Mouse (Mus musculus): Measurements from ENCODE around the gene Vwa8. TPM values are rescaled to one million over a fixed set of nuclear protein-coding genes. Genes with fewer than 3 reads are reported as not detected.

Vwa8 gene
- total and polyA plus RNA-seq, 3 experiments: 4.5 to 35.4 (median 18.5) TPM

DNA sequence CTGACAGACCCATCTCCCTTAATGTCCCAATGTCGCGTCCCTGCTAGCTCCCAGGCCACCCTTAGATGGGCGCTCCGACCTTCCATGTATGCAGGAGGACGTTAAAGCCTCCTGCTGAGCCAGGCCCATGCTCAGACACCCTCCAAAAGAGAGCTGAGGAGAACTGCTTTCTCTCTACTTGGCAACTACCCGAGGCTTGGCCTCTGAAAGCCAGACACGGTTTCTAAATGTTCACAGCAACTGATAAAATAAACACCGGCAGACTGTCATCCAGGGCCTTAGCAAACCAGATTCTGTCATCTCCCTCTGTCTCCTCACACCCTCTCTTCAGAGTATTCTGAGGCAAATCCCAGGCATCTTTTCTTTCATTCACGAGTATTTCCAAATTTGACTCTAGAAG, 377.2 kb downstream of the Vwa8 start:
- ATAC-seq (ENCODE audit: extremely low read depth, insufficient number of reproducible peaks, low FRiP score, poor library complexity, severe bottlenecking) (no peak), DNase-seq (ENCODE audit: low spot score) (no peak)
- no peaks in the 10 kb centered on the region for H3K9me3 ChIP-seq (replicated peaks)
- no peak for TF ChIP-seq CTCF (IDR thresholded peaks at IDR 0.05; ENCODE audit: low read depth, low read length)
- no peak for TF ChIP-seq GATA2 (IDR thresholded peaks at IDR 0.05; ENCODE audit: borderline replicate concordance, low read depth, low read length)
- TF ChIP-seq GATA1 (IDR thresholded peaks at IDR 0.05; ENCODE audit: borderline replicate concordance, low read length): no peak
- no peak for TF ChIP-seq TAL1 (conservative IDR thresholded peaks at IDR 0.05; ENCODE audit: low read depth, low read length)
- TF ChIP-seq POLR2AphosphoS5 (IDR thresholded peaks at IDR 0.05; ENCODE audit: insufficient replicate concordance, low read depth, low read length): no peak
- H3K27me3 ChIP-seq (ENCODE audit: insufficient read depth, low read length): peaks cover 3% of the 10 kb centered on the region
- H3K4me1 ChIP-seq (ENCODE audit: insufficient read depth, low read depth, low read length): no peaks in the 10 kb centered on the region
- H3K36me3 ChIP-seq (replicated peaks): no peaks in the 10 kb centered on the region
- H3K4me3 ChIP-seq (ENCODE audit: low read depth, low read length): no peak overlapping the region

DNA sequence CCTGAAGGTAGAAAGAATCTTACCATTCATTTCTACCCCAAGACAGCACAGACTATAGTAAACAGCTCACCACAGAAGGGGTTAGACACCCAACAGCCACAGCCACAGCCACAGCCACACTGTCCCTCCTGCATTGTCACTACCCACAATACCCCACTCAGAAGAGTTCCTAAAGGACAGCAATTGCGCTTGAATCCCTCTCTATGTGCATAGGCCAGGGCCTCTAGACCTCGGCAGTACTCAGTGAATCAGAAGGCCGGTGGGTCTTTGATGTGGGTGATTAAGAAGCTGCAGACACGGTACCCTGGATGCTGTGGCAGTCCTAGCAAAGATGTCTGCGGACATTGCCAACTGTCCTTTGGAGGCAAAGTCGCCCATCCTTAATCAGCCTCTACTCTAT, 377.9 kb downstream of the Vwa8 start:
- Histone ChIP-seq H3K36me3 (replicated peaks) (no peaks in the 10 kb centered on the region), H3K27me3 (ENCODE audit: insufficient read depth, low read length) (peaks cover 3% of the 10 kb centered on the region), H3K4me3 (ENCODE audit: low read depth, low read length) (no peak overlapping the region), H3K4me1 (ENCODE audit: insufficient read depth, low read depth, low read length) (no peaks in the 10 kb centered on the region), H3K9me3 (replicated peaks) (no peaks in the 10 kb centered on the region)
- DNase-seq (ENCODE audit: low spot score) (no peak), ATAC-seq (ENCODE audit: extremely low read depth, insufficient number of reproducible peaks, low FRiP score, poor library complexity, severe bottlenecking) (no peak)
- TF ChIP-seq TAL1 (conservative IDR thresholded peaks at IDR 0.05; ENCODE audit: low read depth, low read length) (no peak), GATA2 (IDR thresholded peaks at IDR 0.05; ENCODE audit: borderline replicate concordance, low read depth, low read length) (no peak), GATA1 (IDR thresholded peaks at IDR 0.05; ENCODE audit: borderline replicate concordance, low read length) (no peak), POLR2AphosphoS5 (IDR thresholded peaks at IDR 0.05; ENCODE audit: insufficient replicate concordance, low read depth, low read length) (no peak), CTCF (IDR thresholded peaks at IDR 0.05; ENCODE audit: low read depth, low read length) (no peak)

- Histone ChIP-seq H3K9me3 (replicated peaks) (no peaks in the 10 kb centered on the region), H3K4me1 (ENCODE audit: insufficient read depth, low read depth, low read length) (no peaks in the 10 kb centered on the region), H3K36me3 (replicated peaks) (no peaks in the 10 kb centered on the region), H3K27me3 (ENCODE audit: insufficient read depth, low read length) (peaks cover 3% of the 10 kb centered on the region), H3K4me3 (ENCODE audit: low read depth, low read length) (no peak overlapping the region)
- TF ChIP-seq TAL1 (conservative IDR thresholded peaks at IDR 0.05; ENCODE audit: low read depth, low read length) (no peak), POLR2AphosphoS5 (IDR thresholded peaks at IDR 0.05; ENCODE audit: insufficient replicate concordance, low read depth, low read length) (no peak), GATA2 (IDR thresholded peaks at IDR 0.05; ENCODE audit: borderline replicate concordance, low read depth, low read length) (no peak), CTCF (IDR thresholded peaks at IDR 0.05; ENCODE audit: low read depth, low read length) (no peak)
- ATAC-seq (ENCODE audit: extremely low read depth, insufficient number of reproducible peaks, low FRiP score, poor library complexity, severe bottlenecking) (no peak), DNase-seq (ENCODE audit: low spot score) (no peak)
Observed at GRCm38 (mm10) chr14:79227955-79228354, 379.1 kb downstream of the Vwa8 start.

DNA sequence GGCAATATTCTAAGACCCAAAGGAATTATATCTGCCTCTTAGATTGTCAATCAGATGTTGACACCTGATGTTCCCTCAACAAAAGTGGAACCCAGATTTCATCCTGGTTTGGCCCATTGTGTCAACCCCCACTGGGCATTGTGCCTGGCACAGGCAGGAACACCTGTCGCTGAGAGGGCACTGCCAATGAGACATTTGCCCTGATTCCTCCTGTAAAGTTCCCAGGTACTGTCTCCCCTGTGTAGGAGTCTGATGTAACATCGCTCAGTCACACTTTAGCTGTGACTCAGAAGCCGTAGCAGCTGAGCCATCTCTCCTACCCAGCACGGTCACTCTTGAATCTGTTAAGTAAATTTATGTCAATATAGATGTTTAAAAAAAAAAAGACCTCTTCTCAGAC, 382.8 kb downstream of the Vwa8 start:
- Histone ChIP-seq H3K4me1 (ENCODE audit: insufficient read depth, low read depth, low read length) (no peaks in the 10 kb centered on the region), H3K36me3 (replicated peaks) (no peaks in the 10 kb centered on the region), H3K4me3 (ENCODE audit: low read depth, low read length) (no peak overlapping the region), H3K27me3 (ENCODE audit: insufficient read depth, low read length) (no peaks in the 10 kb centered on the region; the same call in 1 of the 2 replicates), H3K9me3 (replicated peaks) (no peaks in the 10 kb centered on the region)
- DNase-seq (ENCODE audit: low spot score): no peak
- TF ChIP-seq TAL1 (conservative IDR thresholded peaks at IDR 0.05; ENCODE audit: low read depth, low read length): no peak
- no peak for TF ChIP-seq GATA2 (IDR thresholded peaks at IDR 0.05; ENCODE audit: borderline replicate concordance, low read depth, low read length)
- no peak for TF ChIP-seq CTCF (IDR thresholded peaks at IDR 0.05; ENCODE audit: low read depth, low read length)
- no peak for TF ChIP-seq POLR2AphosphoS5 (IDR thresholded peaks at IDR 0.05; ENCODE audit: insufficient replicate concordance, low read depth, low read length)
- no peak for TF ChIP-seq GATA1 (IDR thresholded peaks at IDR 0.05; ENCODE audit: borderline replicate concordance, low read length)
- ATAC-seq (ENCODE audit: extremely low read depth, insufficient number of reproducible peaks, low FRiP score, poor library complexity, severe bottlenecking): no peak

DNA sequence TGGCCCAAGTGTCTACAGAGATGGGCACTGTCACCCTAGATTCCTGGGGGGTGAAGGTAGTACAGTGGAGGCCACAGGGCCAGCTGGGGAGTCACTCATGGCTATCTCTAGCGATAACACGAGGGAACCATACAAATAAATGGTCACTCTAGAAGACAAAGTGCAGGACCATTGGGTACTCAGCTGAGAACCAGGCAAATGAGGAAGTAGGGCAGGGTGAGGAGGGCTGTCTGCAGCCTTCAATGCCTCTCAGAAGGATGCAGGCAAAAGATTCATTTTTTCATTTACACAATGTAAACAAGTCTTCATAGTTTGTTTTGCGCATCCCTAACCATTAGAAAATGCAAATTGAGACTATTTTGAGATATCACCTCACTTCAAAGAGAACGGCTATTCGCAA, 384.8 kb downstream of the Vwa8 start:
- no peak for DNase-seq (ENCODE audit: low spot score)
- H3K36me3 ChIP-seq (replicated peaks): no peaks in the 10 kb centered on the region
- H3K27me3 ChIP-seq (ENCODE audit: insufficient read depth, low read length): no peaks in the 10 kb centered on the region; the same call in 1 of the 2 replicates
- no peaks in the 10 kb centered on the region for H3K9me3 ChIP-seq (replicated peaks)
- ATAC-seq (ENCODE audit: extremely low read depth, insufficient number of reproducible peaks, low FRiP score, poor library complexity, severe bottlenecking): no peak
- no peak for TF ChIP-seq POLR2AphosphoS5 (IDR thresholded peaks at IDR 0.05; ENCODE audit: insufficient replicate concordance, low read depth, low read length)
- TF ChIP-seq CTCF (IDR thresholded peaks at IDR 0.05; ENCODE audit: low read depth, low read length): no peak
- TF ChIP-seq TAL1 (conservative IDR thresholded peaks at IDR 0.05; ENCODE audit: low read depth, low read length): no peak
- no peak for TF ChIP-seq GATA1 (IDR thresholded peaks at IDR 0.05; ENCODE audit: borderline replicate concordance, low read length)
- no peak for TF ChIP-seq GATA2 (IDR thresholded peaks at IDR 0.05; ENCODE audit: borderline replicate concordance, low read depth, low read length)
- no peaks in the 10 kb centered on the region for H3K4me1 ChIP-seq (ENCODE audit: insufficient read depth, low read depth, low read length)
- no peak overlapping the region for H3K4me3 ChIP-seq (ENCODE audit: low read depth, low read length)

DNA sequence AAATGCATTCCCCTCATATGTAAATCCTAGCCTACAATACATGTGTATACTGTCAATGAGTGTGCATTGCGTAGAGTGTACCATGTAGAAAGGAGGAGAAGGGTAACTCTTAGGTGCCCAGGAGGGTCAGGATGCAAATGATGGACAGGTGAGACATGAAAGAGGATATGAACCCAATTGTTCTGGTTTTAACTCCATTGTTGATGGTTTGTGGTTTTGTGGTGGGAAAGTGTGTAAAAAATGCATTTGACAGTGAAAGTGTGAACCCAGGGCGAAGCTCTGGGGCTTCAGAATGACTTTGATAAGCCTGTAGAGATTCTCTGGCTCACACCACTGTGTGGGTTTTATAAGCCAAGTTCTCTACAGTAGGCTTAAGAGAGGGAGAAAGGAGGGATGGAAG, 385.7 kb downstream of the Vwa8 start:
- DNase-seq (ENCODE audit: low spot score) (no peak), ATAC-seq (ENCODE audit: extremely low read depth, insufficient number of reproducible peaks, low FRiP score, poor library complexity, severe bottlenecking) (no peak)
- Histone ChIP-seq H3K9me3 (replicated peaks) (no peaks in the 10 kb centered on the region), H3K4me3 (ENCODE audit: low read depth, low read length) (no peak overlapping the region), H3K36me3 (replicated peaks) (no peaks in the 10 kb centered on the region), H3K27me3 (ENCODE audit: insufficient read depth, low read length) (no peaks in the 10 kb centered on the region; the same call in 1 of the 2 replicates), H3K4me1 (ENCODE audit: insufficient read depth, low read depth, low read length) (no peaks in the 10 kb centered on the region)
- TF ChIP-seq TAL1 (conservative IDR thresholded peaks at IDR 0.05; ENCODE audit: low read depth, low read length) (no peak), GATA2 (IDR thresholded peaks at IDR 0.05; ENCODE audit: borderline replicate concordance, low read depth, low read length) (no peak), POLR2AphosphoS5 (IDR thresholded peaks at IDR 0.05; ENCODE audit: insufficient replicate concordance, low read depth, low read length) (no peak), GATA1 (IDR thresholded peaks at IDR 0.05; ENCODE audit: borderline replicate concordance, low read length) (no peak), CTCF (IDR thresholded peaks at IDR 0.05; ENCODE audit: low read depth, low read length) (no peak)
